Mouse (Mus musculus): ENCODE results near the gene Zbed6. TPM values are rescaled to one million over a fixed set of nuclear protein-coding genes. Genes with fewer than 3 reads are reported as not detected.
"Not testable (repeated sequence)": the region's sequence is repeated elsewhere in the genome, so short reads cannot be mapped to it uniquely, and the experiment has no call there.

Zbed6 gene
- total RNA-seq, 2 experiments from 2014 or later, result 8.0 to 12.9 TPM

DNA sequence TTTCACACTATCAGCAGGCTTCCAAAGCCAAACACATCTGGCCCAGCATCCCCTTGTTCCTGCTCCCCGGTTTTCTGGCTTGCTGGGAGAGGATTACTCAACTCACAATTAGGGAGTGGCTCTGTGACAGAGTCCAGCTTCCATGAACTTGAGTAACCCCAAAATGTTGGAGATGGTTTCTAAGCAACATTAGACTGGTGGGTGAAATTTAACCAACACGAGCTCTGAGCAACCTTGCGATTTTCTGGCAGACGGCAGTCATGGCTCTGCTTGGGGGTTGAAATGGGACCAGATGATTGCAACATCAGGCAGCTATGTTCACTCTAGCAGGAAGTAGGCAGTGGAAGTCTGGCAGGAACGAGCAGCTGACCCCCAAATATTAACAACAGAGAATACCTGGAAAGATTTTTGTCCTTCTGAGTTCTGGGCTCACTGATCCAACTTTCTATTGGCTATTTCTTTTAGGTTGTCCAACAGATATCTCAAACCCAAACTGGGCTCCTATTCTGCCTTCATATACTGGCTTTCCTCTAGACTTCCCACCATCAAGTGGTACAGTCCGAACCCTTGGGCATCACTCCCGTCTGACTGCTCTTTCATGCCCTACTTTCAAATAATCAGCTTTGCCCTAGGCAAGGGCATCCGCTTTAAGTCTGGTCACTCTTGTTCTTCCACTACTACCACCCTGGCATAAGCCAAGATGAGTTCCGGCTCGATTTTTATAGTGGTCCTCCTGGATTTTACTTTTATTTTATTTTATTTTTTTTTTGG, 25.2 kb upstream of the Zbed6 start:
- no peak overlapping the region for H3K4me3 ChIP-seq
- no peak for TF ChIP-seq CTCF (conservative IDR thresholded peaks at IDR 0.05)
- DNase-seq (ENCODE audit: low spot score in 2 of 2), result peak in 1 of 2 experiments; percentile 31
- peak overlapping the region; percentile 5; the same call in 1 of the 2 replicates for H3K27ac ChIP-seq

DNA sequence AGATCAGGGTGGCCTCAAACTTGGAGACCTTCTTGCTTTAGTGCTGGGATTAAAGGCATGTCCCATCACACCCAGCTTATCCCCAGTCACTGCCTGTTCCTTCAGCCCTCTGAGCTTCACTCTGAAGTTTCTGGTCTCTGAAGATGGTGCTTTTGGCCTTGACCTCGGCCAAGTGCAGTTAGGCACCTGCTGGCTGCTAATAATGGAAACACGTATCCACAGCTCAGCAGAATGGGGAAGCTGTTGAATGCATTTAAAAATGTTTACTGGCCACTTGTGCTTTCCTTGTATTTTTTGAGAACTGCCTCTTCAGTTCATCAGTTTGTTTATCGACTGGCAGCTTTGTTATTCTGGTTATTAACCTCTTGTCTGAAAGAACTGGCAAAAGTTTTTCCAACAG, 11.1 kb upstream of the Zbed6 start:
- Histone ChIP-seq H3K4me3 (no peak overlapping the region), H3K27ac (no peak overlapping the region)
- no peak for DNase-seq (ENCODE audit: low spot score in 2 of 2)
- TF ChIP-seq CTCF (conservative IDR thresholded peaks at IDR 0.05), result no peak

DNA sequence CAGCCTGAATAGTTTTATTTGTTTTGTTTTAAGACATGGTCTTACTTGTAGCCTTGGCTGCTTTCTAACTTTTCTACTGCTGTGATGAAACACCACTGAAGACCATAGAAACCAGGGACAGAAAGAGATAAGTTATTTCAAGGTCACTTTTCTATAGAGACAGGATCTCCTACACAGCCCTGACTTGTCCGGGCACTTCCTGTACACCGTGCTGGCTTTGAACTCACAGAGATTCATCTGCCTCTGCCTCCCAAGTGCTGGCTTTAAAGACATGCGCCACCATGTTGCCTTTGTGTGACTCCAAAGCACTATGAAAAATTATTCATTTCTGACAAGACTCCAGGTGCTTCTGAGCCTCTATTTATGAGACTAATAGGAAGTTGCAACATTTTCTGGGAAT, 10.6 kb upstream of the Zbed6 start:
- Histone ChIP-seq H3K4me3 (no peak overlapping the region), H3K27ac (no peak overlapping the region)
- DNase-seq (ENCODE audit: low spot score in 2 of 2), result no peak
- TF ChIP-seq CTCF (conservative IDR thresholded peaks at IDR 0.05), result no peak

DNA sequence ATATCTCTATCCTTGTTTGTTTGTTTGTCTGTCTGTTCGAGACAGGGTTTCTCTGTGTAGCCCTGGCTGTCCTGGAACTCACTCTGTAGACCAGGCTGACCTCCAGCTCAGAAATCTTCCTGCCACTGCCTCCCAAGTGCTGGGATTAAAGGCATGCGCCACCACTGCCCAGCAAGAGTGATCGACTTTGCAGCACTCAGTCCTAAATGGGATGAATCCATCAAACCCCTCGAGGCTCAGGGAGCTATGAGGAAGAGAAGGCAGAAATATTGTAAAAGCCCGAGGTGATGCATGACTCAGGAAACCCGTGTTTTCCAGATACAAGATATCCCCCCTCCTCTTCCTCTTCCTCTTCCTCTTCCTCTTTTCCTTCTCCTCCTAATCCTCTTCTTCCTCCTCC, 10.1 kb upstream of the Zbed6 start:
- no peak for TF ChIP-seq CTCF (conservative IDR thresholded peaks at IDR 0.05)
- no peak for DNase-seq (ENCODE audit: low spot score in 2 of 2)
- no peak overlapping the region for H3K4me3 ChIP-seq
- no peak overlapping the region for H3K27ac ChIP-seq

DNA sequence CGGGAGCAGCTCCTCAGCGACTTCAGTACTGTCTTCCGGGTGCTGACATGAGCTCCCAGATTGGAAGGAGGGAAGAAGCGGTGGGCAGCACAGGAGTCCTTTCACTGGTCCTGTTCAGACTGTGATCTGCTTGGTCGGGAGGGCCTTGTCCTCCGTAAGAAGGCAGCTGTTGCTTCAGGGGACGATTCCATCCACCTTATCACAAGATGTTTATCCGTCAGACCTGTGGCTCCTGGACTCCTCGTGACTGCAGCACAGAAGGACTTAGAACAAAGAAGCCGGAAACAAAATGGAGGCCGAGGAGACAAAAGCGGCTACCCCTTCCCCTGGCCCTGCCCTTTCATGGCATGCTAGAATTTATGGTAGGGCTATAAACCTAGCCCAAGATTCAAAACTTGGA, 9.5 kb upstream of the Zbed6 start:
- Histone ChIP-seq H3K27ac (no peak overlapping the region), H3K4me3 (no peak overlapping the region)
- DNase-seq (ENCODE audit: low spot score in 2 of 2), result no peak
- TF ChIP-seq CTCF (conservative IDR thresholded peaks at IDR 0.05), result no peak

DNA sequence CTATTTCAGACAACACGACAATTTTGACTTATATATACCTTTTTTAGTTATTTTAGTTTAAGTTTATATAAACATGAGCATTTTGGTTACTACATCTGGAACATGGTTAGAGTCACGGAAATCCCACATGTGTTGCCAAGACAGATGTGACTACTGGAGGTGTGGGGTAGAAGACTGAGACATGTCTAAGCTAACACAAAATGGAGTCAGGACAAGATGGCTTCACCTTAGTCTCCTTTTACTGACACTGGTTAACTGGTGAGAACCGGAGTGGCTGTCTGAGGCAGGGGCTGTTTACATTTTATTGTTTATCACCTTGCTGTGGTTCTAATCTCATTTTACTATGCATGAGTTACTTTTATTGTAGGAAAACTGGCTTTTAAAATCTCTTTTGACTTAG, 7.9 kb upstream of the Zbed6 start:
- TF ChIP-seq CTCF (conservative IDR thresholded peaks at IDR 0.05), result no peak
- no peak overlapping the region for H3K4me3 ChIP-seq
- no peak for DNase-seq (ENCODE audit: low spot score in 2 of 2)
- no peak overlapping the region for H3K27ac ChIP-seq

DNA sequence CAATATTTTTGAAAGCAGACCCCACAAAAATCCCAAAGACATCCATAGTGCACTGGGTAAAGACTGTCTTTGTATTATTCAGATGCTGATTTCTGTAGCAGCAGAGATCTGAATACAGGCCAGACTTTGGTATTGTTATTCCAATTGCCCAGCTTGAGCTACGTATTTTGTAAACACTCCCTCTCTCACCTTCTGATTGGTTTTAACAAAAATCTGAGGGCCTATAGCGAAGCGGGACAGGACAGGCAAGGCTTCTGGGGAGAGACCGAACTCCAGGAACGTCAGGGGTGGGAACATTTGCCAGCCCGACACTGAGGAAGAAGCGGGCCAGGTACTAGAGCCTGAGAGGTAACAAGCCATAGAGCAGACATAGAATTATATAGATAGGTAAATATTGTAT, 7.0 kb upstream of the Zbed6 start:
- no peak for DNase-seq (ENCODE audit: low spot score in 2 of 2)
- H3K27ac ChIP-seq, result no peak overlapping the region
- no peak overlapping the region for H3K4me3 ChIP-seq
- TF ChIP-seq CTCF (conservative IDR thresholded peaks at IDR 0.05), result no peak

DNA sequence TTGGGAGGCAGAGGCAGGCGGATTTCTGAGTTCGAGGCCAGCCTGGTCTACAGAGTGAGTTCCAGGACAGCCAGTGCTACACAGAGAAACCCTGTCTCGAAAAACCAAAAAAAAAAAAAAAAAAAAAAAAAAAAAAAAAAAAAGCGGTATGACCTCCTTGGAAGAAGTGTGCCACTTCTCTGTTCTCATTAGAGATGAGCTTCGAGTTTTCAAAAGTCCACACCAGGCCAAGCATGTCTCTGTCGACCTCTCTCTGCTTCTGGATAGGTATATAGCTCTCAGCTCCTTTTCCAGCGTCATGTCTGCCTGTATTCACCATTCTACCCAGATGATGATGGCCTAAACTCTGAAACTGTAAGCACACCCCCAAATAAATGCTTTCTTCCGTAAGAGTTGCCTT, 5.0 kb upstream of the Zbed6 start:
- not testable (repeated sequence) for H3K4me3 ChIP-seq; H3K27ac ChIP-seq; DNase-seq (ENCODE audit: low spot score in 2 of 2)

DNA sequence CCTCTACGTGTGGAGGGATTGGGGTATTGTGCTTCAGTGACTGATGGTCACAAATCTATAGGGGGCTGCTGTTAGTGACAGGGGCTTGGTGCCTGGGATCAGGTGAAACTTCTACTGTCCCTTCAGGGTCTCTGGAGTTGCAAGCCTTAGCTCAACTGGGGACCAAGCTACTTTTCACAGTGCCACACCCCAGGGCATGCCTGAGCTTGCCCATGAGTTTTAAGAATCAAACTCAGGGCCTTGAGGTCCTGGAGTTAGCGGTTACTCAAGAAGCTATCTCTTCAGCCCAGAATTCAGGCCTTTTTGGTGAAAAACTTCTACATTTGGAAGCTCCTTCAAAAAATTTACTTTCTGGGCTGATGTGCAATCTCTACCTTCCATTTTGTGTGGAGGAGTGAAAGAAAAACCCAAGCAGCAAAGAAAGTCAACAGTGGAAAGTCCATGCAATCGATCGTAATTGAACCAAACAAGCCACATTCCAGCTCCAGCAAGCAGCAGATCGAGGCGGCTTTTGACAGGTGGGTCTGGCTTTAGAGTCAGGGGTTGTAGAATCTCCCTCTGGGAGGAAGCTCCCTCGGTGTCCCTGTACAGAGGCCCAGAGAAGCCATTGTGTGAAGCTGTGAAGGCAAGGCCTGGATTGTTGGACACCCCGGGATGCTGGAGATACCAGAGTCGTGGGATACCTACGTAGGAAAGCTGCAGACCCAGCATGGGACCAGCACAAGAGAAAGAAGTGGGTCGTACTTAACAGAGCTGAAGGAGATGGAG, 3.7 kb upstream of the Zbed6 start:
- no peak for TF ChIP-seq CTCF (conservative IDR thresholded peaks at IDR 0.05)
- Histone ChIP-seq H3K4me3 (no peak overlapping the region), H3K27ac (no peak overlapping the region)
- no peak for DNase-seq (ENCODE audit: low spot score in 2 of 2)

DNA sequence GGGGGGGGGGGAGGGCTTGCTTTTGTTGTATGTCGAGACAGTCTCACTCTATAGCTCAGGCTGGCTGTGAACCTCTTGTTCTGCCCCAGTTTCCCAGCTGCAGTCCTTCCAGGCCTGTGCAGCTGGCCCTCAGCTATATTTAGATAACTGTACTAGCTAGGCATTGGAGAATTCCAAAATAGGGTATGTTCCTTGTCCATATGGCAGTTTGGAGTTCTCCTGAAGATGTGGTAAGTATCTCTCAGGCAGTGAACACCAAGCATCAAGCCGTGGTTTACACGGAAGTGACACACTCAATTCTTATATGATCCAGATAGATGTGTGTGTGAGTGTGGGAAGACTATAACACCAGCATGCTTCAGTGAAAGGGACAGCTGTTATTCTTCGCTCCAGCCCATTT, 2.7 kb upstream of the Zbed6 start:
- no peak for DNase-seq (ENCODE audit: low spot score in 2 of 2)
- no peak for TF ChIP-seq CTCF (conservative IDR thresholded peaks at IDR 0.05)
- Histone ChIP-seq H3K27ac (no peak overlapping the region), H3K4me3 (no peak overlapping the region)

DNA sequence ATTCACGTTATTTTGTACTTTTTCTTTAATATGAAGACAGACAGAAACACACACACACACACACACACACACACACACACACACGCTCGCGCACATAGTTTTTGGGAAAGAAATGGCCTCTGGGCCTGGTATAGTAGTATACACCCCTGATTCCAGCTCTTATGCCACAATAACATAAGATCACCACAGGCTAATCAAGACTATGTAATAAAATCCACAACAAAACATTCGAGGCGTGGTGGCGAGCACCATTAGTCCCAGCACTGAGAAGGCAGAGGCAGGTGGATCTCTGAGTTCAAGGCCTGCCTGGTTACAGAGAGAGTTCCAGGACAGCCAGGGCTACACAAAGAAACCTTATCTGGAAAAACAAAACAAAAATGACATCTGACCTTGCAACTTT, 2.3 kb upstream of the Zbed6 start:
- no peak for TF ChIP-seq CTCF (conservative IDR thresholded peaks at IDR 0.05)
- no peak overlapping the region for H3K4me3 ChIP-seq
- DNase-seq (ENCODE audit: low spot score in 2 of 2), result no peak
- no peak overlapping the region for H3K27ac ChIP-seq

DNA sequence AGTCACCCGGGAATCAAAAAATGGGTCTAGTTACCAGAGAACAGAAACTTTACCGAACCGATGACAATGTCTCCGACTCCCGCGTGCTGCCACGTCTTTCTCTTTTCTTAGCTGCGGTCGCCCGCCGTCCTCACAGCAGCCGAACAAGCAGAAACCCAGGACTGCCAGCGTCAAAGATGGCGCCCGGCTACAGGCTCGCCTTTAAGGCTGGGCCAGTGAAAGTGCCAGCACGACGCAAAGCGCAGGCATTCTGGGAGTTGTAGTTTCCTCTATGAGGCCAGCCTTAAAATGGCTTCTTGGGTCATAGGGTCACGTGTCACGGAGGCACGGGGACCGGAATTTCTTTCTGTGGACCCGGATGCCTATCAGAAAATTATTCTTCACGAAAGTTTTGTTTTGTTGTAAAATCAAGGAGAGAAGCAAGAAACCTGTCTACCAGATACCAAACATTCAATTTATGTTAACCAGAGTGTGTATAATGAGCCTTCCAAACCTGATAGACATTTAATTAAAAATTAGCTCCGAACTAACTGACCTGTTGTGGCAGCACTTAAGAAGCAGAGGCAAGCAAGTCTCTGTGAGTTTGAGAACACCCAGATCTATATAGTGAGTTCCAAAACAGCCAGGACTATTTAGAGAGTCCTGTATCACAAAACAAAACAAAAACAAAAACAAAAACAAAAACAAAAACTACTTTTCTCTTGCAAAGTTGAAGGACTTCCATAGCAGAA, 683 bp upstream of the Zbed6 start, which contains the start of gene Gm38394:
Gene Gm38394 (minus strand): TSS at position 116 of the 731 bp plus-strand sequence.
- H3K4me3 ChIP-seq, result peak within 1 kb of the TSS; percentile 60
- DNase-seq (ENCODE audit: low spot score in 2 of 2), result peak; percentile 90 to 96
- TF ChIP-seq CTCF (conservative IDR thresholded peaks at IDR 0.05), result no peak
- H3K27ac ChIP-seq, result peak within 1 kb of the TSS; percentile 90

DNA sequence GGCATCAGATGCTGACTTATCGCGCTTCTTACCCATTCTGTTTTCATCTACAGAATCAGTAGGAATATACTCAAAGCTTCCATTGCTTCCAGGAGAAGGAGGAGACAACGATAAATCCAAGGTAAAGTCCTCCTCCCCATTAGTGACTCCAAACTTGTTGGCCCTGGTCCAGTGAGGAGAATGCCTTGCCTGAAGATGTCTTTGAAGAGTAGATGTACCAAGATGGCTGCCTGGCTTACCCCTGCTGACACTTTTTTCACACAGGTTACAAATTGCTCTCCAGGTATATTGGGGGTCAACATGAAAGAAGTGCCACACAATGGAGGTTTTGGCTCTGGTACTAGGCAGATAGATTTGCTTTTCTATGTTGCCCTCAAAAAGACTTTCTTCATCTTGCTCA, 1.8 kb downstream of the Zbed6 start:
- Histone ChIP-seq H3K4me3 (no peak overlapping the region), H3K27ac (no peak overlapping the region; the same call in 1 of the 2 replicates)
- no peak for DNase-seq (ENCODE audit: low spot score in 2 of 2)
- no peak for TF ChIP-seq CTCF (conservative IDR thresholded peaks at IDR 0.05)

Measured in layer of hippocampus, adult 2 months (tissue).